Mouse (Mus musculus) left cerebral cortex, postnatal 36 days (tissue): ENCODE data around the gene Sp2. TPM values are rescaled to one million over a fixed set of nuclear protein-coding genes. Genes with fewer than 3 reads are reported as not detected.

Source experiments
- DNase-seq, 2 experiments: peaks; one replicate each; pipeline ENCODE4 v3.0.0; 2021 to 2022; ENCODE audit warnings: low spot score in 2 of 2, mixed read lengths in 1 of 2
- intact Hi-C: fragments of 180-260 bp; cut with DNase I; formaldehyde crosslinking; loops from one replicate; pipeline ENCODE4 v1.15.1; 2025
- total RNA-seq, 2 experiments: library from RNA; stranded (reverse); gene quantifications; 2 replicates each; pipeline ENCODE4 v1.2.3; 2021

Gene Sp2
- total RNA-seq, 2 experiments from 2014 or later: 13.1 to 14.5 TPM

DNA sequence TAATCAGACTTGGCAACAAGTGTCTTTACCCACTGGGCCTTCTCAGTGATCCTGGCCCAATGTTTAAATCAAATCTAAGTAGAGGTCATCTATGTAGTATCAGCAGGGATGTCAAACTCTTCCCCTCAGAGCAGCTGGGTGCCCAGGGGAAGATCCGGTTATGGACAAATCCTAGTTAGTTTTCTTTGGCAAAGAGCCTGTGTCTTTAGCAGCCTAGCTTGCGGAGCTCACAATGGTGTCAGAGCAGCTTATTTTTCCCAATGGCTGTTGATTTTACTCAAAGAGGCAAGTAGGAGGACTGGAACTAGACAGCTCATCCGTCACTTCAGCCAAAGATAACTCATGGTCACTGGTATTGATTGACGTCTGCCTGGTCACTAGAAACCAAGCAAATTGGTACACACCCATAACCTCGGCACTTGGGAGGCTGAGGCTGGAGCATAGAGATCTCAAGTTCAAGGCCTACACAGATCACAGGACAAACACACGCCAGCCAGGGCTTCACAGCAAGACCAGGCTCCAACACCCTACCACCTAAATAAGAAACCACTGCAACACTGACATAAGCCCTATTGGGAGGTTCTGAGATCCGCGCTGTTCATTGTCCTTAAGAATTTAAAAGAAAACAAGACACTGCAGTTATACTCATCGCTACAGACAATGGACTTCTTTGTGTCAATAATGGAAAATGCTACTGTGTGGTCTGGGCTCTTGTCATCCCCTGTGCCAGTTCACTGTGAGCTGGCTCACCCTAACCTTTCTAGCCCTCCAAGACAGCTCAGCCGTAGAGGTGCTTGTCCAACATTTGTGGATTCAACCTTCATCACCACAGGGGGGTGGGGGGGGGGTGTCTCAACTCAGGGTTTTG is 7.0 kb downstream of the Sp2 start:
- intact Hi-C loops: loop anchor here (5.0 kb wide), 1 partner anchor 58 kb away; the partner anchor contains the start of gene Cdk5rap3
- DNase-seq: no peak

DNA sequence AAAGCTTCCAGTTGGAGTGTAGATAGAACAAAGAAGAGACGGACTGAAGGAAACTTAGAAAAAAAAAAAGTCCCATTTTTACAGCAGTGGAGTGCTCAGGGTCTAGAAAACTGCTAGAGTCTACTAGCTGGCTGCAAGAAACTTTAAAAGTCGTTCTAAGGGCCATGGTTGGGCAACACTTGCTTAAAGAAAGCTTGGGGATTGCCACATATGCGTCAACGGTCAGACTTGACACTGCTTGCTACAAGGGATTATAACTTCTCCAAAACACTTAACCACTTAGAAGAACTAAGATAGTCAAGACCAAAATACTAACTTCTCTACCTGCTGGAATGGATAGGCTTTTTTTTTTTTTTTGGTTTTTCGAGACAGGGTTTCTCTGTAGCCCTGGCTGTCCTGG is 7.9 kb downstream of the Sp2 start:
- intact Hi-C loops: loop anchor here (5.0 kb wide), 1 partner anchor 58 kb away; the partner anchor contains the start of gene Cdk5rap3
- DNase-seq: no peak

DNA sequence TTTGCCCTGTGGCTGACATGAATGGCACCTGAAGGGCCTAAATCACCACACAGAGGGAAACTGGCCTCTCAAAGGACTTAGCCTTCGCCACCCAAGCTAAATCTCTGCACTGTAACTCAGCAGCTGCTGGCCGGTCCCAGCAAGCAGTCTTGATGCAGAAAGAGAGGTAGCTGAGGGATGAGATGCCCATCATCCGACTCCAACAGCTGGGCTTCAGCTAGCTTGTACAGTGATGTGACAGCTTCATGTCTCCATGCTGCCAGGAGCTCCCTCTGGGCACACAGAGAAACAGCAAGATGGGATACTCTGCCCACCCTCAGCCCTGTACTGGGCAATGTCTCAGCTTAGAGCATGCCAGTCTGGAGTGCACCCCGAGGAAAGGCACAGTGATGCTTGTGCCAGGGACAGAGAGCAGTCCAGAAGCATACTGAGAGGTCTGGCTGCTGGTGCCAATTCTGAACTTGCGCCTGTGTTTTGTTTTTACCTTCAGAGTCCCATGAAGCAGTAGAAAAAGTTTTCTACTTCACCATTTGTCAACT is 9.3 kb downstream of the Sp2 start:
- no peak for DNase-seq

DNA sequence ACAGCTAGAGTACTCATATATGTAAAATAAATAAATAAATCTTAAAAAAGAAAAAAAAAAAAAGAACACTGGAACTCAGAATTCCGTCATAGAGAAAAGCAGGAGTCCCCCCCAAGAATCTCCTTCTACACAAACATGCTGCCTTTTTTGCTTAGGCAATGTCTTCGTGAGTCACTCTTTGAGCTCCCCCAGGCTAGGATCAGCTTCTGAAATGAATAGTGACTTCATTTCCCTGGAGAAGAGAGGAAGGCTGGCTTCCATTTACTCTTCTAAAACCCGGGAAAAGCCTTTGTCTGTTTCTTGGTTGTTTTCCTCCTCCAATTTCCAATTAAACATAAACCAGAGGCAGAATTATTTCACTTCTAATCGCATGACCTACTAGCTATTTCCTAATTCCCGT is 9.9 kb downstream of the Sp2 start:
- no peak for DNase-seq
- intact Hi-C loops: no loop called here

More for the DNA sequence above, 9.3 kb downstream of the Sp2 start:
- intact Hi-C loops: no loop called here

DNA sequence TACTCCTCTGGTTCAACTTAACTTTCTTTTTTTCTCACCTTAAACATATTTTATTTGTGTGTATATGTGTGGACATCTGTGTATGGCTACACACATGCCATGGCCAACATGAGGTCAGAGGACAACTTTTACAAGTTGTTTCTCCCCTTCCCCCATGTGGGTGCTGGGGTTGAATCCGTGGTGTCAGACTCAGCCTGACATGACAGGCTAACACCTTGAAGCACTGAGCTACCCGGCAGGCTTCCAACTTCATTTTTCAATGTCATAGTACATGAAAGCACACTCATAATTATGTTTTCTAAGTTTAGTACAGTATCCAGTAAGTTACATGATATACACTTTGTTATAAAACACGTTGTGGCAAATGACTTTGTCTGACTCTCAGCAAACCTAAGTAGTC is 12.4 kb downstream of the Sp2 start:
- no peak for DNase-seq

DNA sequence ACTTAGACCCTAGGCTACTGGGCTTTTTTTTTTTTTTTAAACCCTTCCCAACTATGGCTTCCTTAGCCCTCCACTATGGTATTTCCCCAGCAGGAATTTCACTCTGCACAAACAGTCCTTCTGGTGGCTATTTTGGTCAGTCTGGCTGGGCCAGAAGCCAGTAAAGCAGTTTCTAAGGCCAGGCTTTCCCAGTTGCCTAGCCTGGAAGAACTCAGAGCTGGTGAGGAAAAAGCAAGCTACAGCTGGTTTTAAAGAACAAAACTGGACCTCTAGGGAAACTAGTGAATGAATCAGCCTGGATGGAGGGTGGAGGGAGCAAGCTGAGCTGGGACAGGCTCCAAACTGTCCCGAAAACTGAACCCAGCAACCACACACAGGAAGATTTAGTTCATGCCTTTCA is 13.0 kb downstream of the Sp2 start:
- intact Hi-C loops: no loop called here
- peak; percentile 52 to 56 for DNase-seq

More for the DNA sequence above, 12.4 kb downstream of the Sp2 start:
- intact Hi-C loops: no loop called here

DNA sequence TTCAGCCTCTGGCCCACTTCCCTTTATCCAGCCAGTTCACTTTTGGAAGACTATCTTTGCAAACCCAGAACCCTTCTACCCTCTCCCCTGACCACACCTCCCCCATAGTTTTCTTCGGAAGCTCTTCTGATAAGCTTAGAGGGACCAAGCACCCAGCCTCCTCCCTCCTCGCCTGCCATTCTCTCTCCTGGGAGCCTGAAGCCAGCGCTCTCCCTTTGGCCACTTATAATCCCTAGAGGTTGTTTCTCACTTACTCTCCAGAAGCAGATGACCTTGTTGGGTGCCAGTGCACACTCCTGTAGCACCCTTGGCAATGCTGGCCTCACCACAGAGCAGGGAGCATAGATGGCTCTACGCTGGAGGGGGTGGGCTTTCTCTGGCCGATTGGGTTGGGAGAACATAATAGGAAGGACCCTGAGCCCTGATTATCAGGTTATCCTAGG is 13.5 kb downstream of the Sp2 start:
- no peak for DNase-seq
- intact Hi-C loops: no loop called here

DNA sequence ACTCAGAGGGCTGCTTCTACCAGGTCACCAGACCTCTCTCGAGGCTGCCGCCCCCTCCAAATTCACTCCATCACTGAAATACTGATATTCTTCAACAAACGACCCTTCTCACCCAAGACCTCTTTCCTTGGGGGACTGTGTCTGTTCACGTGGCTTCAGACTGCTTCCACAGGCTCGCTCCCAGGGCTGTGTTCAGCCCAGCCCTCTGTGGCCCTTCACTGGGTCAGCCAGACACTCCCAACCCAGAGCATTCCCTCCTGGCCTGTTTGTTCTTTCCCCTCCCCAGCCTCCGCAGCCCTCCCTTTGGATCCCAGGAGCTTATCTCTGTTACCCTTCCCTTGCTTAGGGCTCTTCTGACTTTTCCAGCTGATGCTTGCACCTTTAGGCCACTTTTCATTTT is 14.3 kb downstream of the Sp2 start:
- intact Hi-C loops: no loop called here
- no peak for DNase-seq

DNA sequence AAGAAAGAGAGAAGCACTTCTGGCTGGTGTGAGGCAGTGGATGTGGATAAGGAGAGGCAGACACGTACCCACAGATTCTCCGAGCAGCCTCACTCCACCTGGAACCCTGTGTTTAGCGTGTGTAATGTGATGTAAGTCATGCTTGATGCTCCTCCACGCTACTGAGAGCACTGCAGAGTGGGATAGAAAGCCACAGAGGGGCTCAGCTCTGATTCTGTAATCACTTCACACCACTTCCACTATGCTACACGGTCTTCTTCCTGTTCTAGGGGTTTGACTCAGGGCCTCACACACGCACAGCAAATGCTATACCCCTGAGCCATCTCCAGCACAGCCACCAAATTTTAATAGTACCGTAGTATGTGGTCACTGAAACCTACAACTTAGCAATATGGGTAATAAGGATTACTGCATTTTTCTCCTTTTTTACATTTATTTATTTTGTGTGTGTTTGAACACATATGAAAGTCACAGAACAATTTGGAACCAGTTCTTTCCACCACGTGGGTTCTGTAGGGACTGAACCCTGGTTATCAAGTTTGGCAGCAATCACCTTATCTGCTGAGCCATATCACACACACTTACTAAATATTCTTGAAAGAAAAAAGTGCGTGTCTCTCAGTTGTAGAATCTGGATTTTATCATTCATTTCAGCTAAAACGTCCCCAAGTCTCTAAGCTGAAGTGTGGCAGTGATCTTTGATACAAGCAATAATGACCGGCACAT is 15.1 kb downstream of the Sp2 start:
- DNase-seq: no peak
- intact Hi-C loops: no loop called here

DNA sequence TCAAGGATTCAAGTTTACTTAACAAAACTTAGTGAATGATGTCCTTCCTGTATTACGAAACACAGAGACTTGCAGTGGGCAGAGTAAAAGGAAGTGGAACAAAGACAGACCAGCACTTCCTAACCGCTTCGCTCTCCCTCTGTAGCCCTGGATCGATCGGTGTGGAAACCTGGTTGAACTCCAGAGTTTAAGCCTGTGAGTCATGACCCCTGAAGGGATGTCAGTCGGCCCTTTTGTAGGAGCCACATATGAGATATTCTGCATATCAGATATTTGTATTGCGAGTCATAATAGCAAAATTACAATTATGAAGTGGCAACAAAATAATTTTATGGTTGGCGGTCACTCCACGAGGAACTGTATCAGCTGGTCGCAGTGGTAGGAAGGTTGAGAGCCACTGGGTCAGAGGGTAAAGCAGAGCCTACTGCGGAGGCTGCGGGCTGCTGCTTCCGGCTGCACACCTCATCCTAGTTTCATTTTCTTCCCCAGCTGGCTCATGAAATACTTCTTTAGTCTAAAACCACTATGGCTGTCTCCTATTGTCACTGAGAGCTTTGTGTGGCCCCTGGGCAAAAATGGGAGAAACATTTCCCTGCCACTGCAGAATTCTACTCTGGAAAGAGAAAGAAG is 15.7 kb downstream of the Sp2 start:
- intact Hi-C loops: no loop called here
- DNase-seq: no peak

DNA sequence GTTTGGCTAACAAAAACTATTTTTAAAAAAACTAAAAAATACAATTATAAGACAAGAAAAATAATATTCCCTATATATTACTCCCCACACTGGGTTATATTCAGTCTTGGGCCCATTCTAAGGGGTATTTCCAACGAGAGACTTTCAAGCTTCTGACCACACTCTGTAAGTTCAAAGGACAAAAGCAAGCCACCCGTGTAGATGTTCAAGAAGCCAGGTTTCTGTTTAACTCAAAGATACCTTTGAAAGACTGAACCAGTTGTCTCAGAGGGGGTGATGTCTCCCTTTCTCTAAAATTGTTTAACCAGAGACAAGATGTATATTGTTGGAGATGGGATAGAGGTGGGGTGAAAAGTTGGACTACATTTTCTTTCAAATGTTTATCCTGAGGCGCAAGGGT is 16.6 kb downstream of the Sp2 start:
- DNase-seq: no peak
- intact Hi-C loops: no loop called here

DNA sequence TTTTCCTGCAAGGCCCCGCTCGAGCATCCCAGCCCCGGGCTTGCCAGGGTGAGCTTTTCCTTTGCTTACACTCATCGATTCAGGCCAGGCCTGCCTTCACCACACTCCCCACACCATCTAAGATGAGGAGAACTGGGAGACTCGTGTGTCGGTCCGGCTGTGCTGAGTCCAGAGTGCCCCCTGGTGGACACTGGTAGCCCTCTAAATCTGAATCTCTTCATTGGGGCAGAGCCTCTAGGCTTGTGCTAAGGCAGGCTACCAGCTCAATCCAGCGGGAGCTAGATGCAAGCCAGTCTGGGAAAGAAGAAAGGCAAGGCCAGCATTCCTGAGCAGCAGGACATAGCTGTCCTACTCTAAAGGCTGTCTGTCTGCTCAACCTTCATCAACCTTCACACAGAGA is 19.2 kb downstream of the Sp2 start:
- peak; percentile 80 to 88 for DNase-seq
- intact Hi-C loops: loop anchor here (2.0 to 5.0 kb wide), 2 partner anchors 47 to 96 kb away; partner anchors contain the start of gene Cdk5rap3

DNA sequence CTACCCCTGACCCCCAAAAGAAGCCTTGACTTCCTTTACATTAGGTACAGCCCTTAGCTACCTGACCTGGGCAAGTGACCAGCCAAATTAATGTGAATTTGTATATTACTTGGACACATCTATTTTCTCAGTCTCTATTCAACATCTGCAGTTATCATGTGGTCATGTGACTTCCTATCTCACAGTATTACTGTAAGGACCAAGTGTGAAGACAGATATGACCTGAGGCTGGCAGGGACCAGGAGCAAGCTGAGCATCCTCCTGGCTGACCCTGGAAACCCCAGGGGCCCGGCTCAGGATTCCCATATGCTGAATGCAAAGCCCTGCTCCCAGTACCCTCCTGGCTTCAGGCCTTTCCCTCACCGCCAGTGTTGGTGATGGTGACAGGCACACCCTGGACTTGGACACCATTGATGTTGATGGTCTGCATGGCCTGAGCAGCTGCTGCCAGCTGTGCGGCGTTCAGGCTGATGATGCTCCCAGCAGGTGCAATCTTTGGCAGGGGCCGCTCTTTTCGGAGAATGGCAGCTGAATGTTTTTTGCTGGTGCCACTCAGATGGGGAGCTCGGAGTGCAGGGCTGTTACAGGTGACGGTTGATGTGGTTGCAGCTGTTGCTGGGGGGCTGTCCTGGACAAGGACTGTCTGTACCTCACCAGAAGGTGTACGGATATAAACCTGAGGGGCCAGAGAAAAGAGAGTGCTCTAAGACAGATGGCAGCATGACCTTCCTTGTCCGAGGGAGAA is 25.5 kb downstream of the Sp2 start:
- DNase-seq: no peak
- intact Hi-C loops: no loop called here

DNA sequence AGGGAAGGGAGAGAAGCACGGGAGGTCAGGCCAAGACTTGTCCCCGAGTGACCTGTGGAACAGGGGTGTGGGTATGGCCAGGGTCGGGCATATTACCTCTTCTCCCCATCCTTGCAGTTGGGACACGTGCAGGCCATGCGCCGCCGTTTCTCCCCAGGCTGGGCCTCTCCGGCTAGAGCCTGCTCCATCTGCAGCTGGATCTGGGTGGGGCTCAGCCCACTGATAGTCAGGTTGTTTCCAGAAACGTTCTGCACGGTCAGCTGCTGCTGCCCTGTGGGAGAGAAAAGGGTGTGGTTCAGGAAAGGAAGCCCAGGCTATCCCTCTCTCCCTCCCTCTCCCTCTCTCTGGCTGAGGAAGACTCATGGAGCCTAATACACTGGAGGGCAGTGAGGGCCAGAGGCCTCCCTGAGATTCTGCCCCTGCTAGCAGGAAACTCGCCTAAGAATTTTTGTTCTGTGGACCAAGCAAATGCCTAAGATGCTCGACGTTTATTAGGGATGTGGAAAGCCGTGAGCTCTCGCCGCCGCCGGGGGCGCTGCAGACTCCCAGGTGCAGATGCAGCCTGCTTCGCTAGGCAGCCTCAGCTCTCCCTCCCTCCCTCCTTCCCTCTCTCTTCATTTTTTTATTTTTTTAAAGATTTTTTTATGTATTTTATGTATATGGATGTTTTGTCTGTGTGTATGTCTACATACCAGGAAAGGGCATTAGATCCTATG is 26.6 kb downstream of the Sp2 start:
- intact Hi-C loops: no loop called here
- no peak for DNase-seq

DNA sequence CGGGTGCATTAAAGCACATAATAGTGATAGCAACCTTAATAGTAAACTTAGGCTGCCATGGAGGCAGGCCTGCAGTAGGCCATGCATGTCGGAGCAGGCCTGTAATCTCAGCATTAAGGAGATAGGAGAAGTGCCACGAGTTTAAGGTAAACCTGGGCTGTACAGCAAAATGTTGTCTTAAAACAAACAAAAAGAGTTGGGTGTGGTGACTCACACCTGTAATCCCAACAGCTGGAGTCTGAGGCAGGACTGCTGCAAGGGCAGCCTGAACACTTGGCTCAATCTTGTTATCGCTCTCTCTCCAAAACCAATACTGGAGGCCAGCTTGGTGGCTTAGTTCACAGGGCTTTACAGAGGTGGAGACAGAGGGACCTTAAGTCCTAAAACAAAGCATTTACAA is 27.7 kb downstream of the Sp2 start:
- intact Hi-C loops: no loop called here
- DNase-seq: no peak

DNA sequence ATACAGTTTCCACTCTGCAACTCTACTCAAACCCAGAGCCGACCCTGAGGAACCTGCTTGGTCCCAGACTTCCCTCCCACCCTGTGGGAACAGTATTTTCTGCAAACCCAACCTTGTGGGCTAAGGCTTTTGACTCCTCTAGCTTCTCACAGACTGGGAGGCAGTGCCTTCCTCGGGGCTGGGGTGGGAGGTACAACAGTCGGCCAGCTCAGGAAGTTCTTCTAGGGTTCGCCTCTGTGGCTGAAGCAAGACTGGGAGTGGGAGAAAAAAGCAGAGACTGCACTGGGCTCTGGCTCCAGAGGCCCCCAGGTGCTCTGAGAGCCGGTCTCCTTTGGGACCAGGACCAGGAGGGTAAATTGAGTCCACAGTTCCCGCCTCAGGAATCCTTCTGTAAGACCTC is 29.9 kb downstream of the Sp2 start:
- intact Hi-C loops: no loop called here
- DNase-seq: no peak

DNA sequence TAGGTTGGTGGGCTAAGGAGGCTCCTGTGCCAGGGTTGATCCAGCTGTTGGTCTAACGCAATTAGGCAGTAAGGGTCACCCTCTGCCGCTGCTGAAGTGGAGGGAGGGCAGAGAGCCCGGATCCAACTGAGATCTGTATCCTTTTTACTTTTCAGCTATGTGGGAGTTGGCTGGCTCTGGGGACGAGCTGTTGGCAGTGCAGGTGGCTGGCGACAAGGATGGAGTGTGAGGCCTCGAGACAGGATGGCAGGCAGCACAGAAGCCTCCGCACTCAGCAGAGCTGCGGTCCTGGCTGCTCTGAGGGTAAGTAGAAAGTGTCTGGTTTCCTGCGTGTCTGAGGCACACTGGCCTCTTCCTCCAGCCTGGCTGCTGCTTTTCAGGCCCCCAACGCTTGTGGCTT is 30.3 kb downstream of the Sp2 start:
- DNase-seq: peak in 1 of 2 experiments; percentile 52

DNA sequence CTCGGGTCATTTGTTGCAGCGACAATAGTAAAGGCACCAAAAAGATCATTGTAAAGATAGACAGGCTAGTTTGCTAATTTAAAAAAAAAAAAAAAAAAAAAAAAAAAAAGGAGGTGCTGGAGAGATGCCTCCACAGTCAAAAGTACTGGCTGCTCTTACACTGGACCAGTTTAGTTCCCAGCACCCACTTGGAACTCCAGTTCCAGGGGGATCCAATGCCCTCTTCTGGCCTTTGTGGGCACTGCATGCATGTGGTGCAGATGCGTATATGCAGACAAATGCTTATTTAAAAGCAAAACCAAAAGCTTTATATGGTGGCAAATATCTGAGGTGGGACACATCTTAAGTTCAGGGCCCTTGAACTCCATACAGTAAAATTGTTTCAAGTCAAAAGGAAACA is 32.0 kb downstream of the Sp2 start:
- intact Hi-C loops: no loop called here

More for the DNA sequence above, 30.3 kb downstream of the Sp2 start:
- intact Hi-C loops: no loop called here

DNA sequence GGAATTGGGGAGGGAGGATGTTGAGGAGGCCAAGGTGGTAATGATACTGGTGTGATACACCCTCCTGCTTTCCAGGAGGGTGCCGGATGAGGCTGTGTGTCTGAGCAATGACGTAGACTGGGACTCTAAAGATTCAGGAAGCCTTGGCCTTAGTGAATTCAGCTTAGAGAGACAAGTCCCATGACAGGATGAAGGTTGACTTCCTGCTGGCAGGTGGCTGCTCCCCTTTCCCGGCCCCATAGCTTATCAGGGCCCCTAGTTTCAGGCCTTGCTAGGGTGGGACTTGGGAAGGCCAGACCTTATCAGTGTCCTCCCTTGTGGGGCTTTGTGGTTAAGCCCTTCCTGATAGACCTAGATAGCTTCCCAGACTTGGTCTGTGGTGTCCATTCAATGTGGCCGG is 34.9 kb downstream of the Sp2 start:
- intact Hi-C loops: no loop called here
- no peak for DNase-seq

More for the DNA sequence above, 32.0 kb downstream of the Sp2 start:
- no peak for DNase-seq
